Mouse (Mus musculus) lung, postnatal 0 days (tissue): ENCODE data around the gene Efnb2.

ENCODE experiments used
- CTCF ChIP-seq: IDR thresholded peaks from 2 replicates; pipeline ENCODE4 v1.5.1; 2016; ENCODE audit warnings: antibody characterized with exemption, mild to moderate bottlenecking
- EP300 ChIP-seq: IDR thresholded peaks from 2 replicates; pipeline ENCODE4 v1.6.1; 2016; ENCODE audit warnings: antibody characterized with exemption, mild to moderate bottlenecking, control low read depth

DNA sequence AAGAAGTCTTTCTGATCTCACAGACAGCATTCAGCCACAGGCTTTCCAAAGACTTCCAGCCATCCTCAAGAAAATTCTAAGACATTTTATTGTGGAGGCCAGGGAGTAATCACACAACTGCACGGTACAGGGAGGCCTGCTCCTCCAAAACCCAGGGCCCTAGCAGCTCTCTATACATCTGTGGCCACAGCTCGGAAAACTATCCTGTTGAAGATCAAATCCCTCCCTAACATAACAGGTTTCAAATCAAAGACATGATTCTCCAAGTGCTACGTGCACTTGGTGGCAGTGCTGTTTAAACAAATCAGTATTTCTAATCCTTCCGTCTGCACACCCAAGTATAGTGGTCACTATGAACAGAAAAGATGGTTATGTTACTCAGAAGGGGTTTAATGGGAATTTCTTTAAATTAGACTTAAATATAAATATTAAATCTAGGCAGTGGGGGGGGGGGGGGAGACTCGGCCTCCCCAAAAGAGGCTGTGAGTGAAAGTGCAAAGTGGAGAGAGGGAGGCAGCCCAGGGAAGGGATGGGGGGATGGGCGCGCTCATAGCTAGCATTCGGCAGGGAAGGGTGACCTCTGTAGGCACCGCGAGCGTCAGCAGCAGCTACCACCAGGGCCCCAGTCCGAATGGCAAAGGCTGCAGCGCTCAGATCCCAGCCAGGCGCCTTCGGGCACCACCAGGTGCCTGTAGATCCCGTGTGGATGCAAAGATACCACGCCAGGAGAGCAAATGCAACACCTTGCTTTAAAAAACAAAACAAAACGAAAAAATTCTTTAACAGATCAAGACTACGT is 2.4 kb downstream of the Efnb2 start:
- TF ChIP-seq CTCF: peak; percentile 86
- no peak for TF ChIP-seq EP300
